Mouse (Mus musculus): ENCODE measurements at regions not wholly inside any gene's neighbourhood (a gene's known extent, or its start where the extent isn't known, plus 50 kb on each side); places are given as distances from the start of the nearest gene placed in this dataset.

DNA sequence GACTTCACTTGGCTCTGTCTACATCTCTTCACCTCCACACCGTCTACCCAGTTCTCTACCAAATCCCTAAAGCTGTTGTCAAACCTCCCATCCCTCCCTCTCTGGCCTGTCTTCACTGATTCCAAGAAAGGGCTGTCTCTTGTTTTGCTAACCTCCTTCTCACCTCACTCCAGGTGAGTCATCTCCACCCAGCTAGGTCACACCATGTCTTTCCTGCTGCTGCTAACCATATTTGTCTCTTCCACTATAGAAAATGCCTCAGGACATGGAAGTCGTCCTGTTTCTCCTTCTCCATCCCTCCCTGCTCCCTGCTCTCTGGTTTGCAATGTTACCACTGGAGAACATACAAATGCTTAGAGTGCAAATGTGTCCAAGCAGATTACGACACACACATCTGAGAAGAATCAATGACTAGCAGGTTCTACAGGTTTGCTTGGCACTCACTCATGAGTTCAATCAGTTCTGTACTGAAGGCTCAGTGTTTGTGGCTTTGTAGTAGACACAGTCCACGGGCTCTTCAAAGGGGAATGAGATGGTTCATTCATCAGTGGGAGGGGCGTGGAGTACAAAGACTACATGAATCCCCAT, 424.1 kb downstream of the Fgf9 start:
- DNase-seq (ENCODE audit: low spot score) (no peak), ATAC-seq (replicated peaks; ENCODE audit: low FRiP score, low TSS enrichment, low read depth) (no peak)
- Histone ChIP-seq H3K4me1 (replicated peaks; ENCODE audit: control insufficient read depth, insufficient read depth, low read length) (no peaks in the 10 kb centered on the region), H3K27me3 (replicated peaks; ENCODE audit: control insufficient read depth, insufficient read depth, low read length) (no peaks in the 10 kb centered on the region), H3K36me3 (ENCODE audit: control insufficient read depth, insufficient read depth, low read length) (no peaks in the 10 kb centered on the region), H3K4me3 (ENCODE audit: low read depth, low read length) (no peak overlapping the region), H3K27ac (ENCODE audit: low read depth) (no peak overlapping the region), H3K4me2 (ENCODE audit: low read length) (no peak overlapping the region), H3K9me3 (ENCODE audit: control insufficient read depth, low read length) (no peaks in the 10 kb centered on the region), H3K9ac (ENCODE audit: low read length) (no peak overlapping the region)
- WGBS: 82% methylated on average over 5 of the region's 5 CpGs

GRCm38 (mm10) chr14:58492118-58492517, 421.8 kb downstream of the Fgf9 start:
- no peak overlapping the region for H3K4me2 ChIP-seq (ENCODE audit: low read length)
- no peaks in the 10 kb centered on the region for H3K27me3 ChIP-seq (replicated peaks; ENCODE audit: control insufficient read depth, insufficient read depth, low read length)
- H3K27ac ChIP-seq (ENCODE audit: low read depth): no peak overlapping the region
- WGBS: 85% methylated on average over 2 of the region's 2 CpGs
- no peak for ATAC-seq (replicated peaks; ENCODE audit: low FRiP score, low TSS enrichment, low read depth)
- no peak for DNase-seq (ENCODE audit: low spot score)
- no peaks in the 10 kb centered on the region for H3K36me3 ChIP-seq (ENCODE audit: control insufficient read depth, insufficient read depth, low read length)
- no peaks in the 10 kb centered on the region for H3K4me1 ChIP-seq (replicated peaks; ENCODE audit: control insufficient read depth, insufficient read depth, low read length)
- no peak overlapping the region for H3K9ac ChIP-seq (ENCODE audit: low read length)
- H3K4me3 ChIP-seq (ENCODE audit: low read depth, low read length): no peak overlapping the region
- no peaks in the 10 kb centered on the region for H3K9me3 ChIP-seq (ENCODE audit: control insufficient read depth, low read length)

GRCm38 (mm10) chr14:58488803-58489202, 418.5 kb downstream of the Fgf9 start:
- ATAC-seq (replicated peaks; ENCODE audit: low FRiP score, low TSS enrichment, low read depth): no peak
- WGBS: 79% methylated on average over 6 of the region's 6 CpGs
- Histone ChIP-seq H3K36me3 (ENCODE audit: control insufficient read depth, insufficient read depth, low read length) (no peaks in the 10 kb centered on the region), H3K4me1 (replicated peaks; ENCODE audit: control insufficient read depth, insufficient read depth, low read length) (no peaks in the 10 kb centered on the region), H3K4me2 (ENCODE audit: low read length) (no peak overlapping the region), H3K9me3 (ENCODE audit: control insufficient read depth, low read length) (no peaks in the 10 kb centered on the region), H3K4me3 (ENCODE audit: low read depth, low read length) (no peak overlapping the region), H3K27ac (ENCODE audit: low read depth) (no peak overlapping the region), H3K27me3 (replicated peaks; ENCODE audit: control insufficient read depth, insufficient read depth, low read length) (no peaks in the 10 kb centered on the region), H3K9ac (ENCODE audit: low read length) (no peak overlapping the region)
- no peak for DNase-seq (ENCODE audit: low spot score)

GRCm38 (mm10) chr14:58487836-58488235, 417.5 kb downstream of the Fgf9 start:
- H3K9me3 ChIP-seq (ENCODE audit: control insufficient read depth, low read length): no peaks in the 10 kb centered on the region
- no peak overlapping the region for H3K4me2 ChIP-seq (ENCODE audit: low read length)
- no peaks in the 10 kb centered on the region for H3K27me3 ChIP-seq (replicated peaks; ENCODE audit: control insufficient read depth, insufficient read depth, low read length)
- H3K4me1 ChIP-seq (replicated peaks; ENCODE audit: control insufficient read depth, insufficient read depth, low read length): no peaks in the 10 kb centered on the region
- H3K36me3 ChIP-seq (ENCODE audit: control insufficient read depth, insufficient read depth, low read length): no peaks in the 10 kb centered on the region
- H3K9ac ChIP-seq (ENCODE audit: low read length): no peak overlapping the region
- ATAC-seq (replicated peaks; ENCODE audit: low FRiP score, low TSS enrichment, low read depth): no peak
- no peak overlapping the region for H3K4me3 ChIP-seq (ENCODE audit: low read depth, low read length)
- DNase-seq (ENCODE audit: low spot score): no peak
- WGBS: 95% methylated on average over 6 of the region's 6 CpGs
- H3K27ac ChIP-seq (ENCODE audit: low read depth): no peak overlapping the region

GRCm38 (mm10) chr14:58480454-58480853, 410.1 kb downstream of the Fgf9 start:
- no peak for ATAC-seq (replicated peaks; ENCODE audit: low FRiP score, low TSS enrichment, low read depth)
- Histone ChIP-seq H3K9ac (ENCODE audit: low read length) (no peak overlapping the region), H3K27ac (ENCODE audit: low read depth) (no peak overlapping the region), H3K4me2 (ENCODE audit: low read length) (no peak overlapping the region), H3K4me1 (replicated peaks; ENCODE audit: control insufficient read depth, insufficient read depth, low read length) (no peaks in the 10 kb centered on the region; the same call in 1 of the 2 replicates), H3K27me3 (replicated peaks; ENCODE audit: control insufficient read depth, insufficient read depth, low read length) (no peaks in the 10 kb centered on the region), H3K9me3 (ENCODE audit: control insufficient read depth, low read length) (no peaks in the 10 kb centered on the region), H3K36me3 (ENCODE audit: control insufficient read depth, insufficient read depth, low read length) (no peaks in the 10 kb centered on the region), H3K4me3 (ENCODE audit: low read depth, low read length) (no peak overlapping the region)
- 92% methylated on average over 2 of the region's 2 CpGs for WGBS
- no peak for DNase-seq (ENCODE audit: low spot score)

DNA sequence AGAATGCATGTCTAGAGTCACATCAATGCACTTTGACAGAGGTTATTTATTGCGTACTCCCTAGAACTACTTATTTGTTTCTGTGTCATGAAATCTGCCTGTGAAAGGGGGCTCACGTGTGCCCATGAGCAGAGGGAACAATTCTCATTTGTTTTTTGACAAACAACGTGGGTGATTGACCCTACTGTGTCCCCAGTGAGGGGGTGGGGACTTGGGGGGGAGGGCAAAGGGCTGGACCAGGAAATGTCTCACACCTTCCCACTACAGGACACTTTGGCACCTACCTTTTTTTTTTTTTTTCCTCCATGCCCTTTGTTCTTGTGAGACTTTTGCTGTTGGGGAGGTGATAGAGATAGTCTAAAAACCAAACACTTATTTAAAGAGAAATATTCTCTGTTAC, 400.3 kb downstream of the Fgf9 start:
- Histone ChIP-seq H3K27me3 (replicated peaks; ENCODE audit: control insufficient read depth, insufficient read depth, low read length) (no peaks in the 10 kb centered on the region), H3K4me1 (replicated peaks; ENCODE audit: control insufficient read depth, insufficient read depth, low read length) (no peaks in the 10 kb centered on the region), H3K36me3 (ENCODE audit: control insufficient read depth, insufficient read depth, low read length) (no peaks in the 10 kb centered on the region), H3K4me3 (ENCODE audit: low read depth, low read length) (no peak overlapping the region), H3K9me3 (ENCODE audit: control insufficient read depth, low read length) (no peaks in the 10 kb centered on the region), H3K4me2 (ENCODE audit: low read length) (no peak overlapping the region), H3K27ac (ENCODE audit: low read depth) (no peak overlapping the region), H3K9ac (ENCODE audit: low read length) (no peak overlapping the region)
- DNase-seq (ENCODE audit: low spot score): no peak
- WGBS: 60% methylated on average over 3 of the region's 3 CpGs
- ATAC-seq (replicated peaks; ENCODE audit: low FRiP score, low TSS enrichment, low read depth): no peak

GRCm38 (mm10) chr14:58468451-58468850, 398.1 kb downstream of the Fgf9 start:
- 35% methylated on average over 7 of the region's 7 CpGs for whole genome bisulfite sequencing
- no peak overlapping the region for H3K27ac ChIP-seq (ENCODE audit: low read depth)
- H3K9me3 ChIP-seq (ENCODE audit: control insufficient read depth, low read length): no peaks in the 10 kb centered on the region
- H3K4me3 ChIP-seq (ENCODE audit: low read depth, low read length): no peak overlapping the region
- H3K4me2 ChIP-seq (ENCODE audit: low read length): no peak overlapping the region
- ATAC-seq (replicated peaks; ENCODE audit: low FRiP score, low TSS enrichment, low read depth) (no peak), DNase-seq (ENCODE audit: low spot score) (no peak)
- H3K27me3 ChIP-seq (replicated peaks; ENCODE audit: control insufficient read depth, insufficient read depth, low read length): no peaks in the 10 kb centered on the region
- no peak overlapping the region for H3K9ac ChIP-seq (ENCODE audit: low read length)
- no peaks in the 10 kb centered on the region for H3K4me1 ChIP-seq (replicated peaks; ENCODE audit: control insufficient read depth, insufficient read depth, low read length)
- no peaks in the 10 kb centered on the region for H3K36me3 ChIP-seq (ENCODE audit: control insufficient read depth, insufficient read depth, low read length)

DNA sequence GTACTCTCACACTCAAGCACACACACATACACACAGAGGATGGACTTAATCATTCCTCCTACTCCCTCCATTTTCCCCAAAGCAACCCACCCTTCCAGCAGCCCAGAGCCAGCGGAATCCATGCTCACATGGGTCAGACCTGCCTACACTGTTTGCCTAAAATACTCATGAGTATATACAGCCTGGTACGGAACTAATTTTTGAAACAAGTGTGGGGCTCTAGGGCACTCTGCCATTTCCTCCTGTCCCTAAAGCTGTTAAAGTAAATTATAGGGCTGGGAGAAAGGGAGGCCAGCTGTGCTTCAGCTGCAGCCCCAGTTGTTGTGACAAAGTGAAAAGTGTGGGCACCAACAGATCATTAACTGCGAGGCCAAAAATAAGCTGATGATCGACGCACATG, 397.5 kb downstream of the Fgf9 start:
- Histone ChIP-seq H3K4me3 (ENCODE audit: low read depth, low read length) (no peak overlapping the region), H3K27me3 (replicated peaks; ENCODE audit: control insufficient read depth, insufficient read depth, low read length) (no peaks in the 10 kb centered on the region), H3K36me3 (ENCODE audit: control insufficient read depth, insufficient read depth, low read length) (no peaks in the 10 kb centered on the region), H3K27ac (ENCODE audit: low read depth) (no peak overlapping the region), H3K9ac (ENCODE audit: low read length) (no peak overlapping the region), H3K4me2 (ENCODE audit: low read length) (no peak overlapping the region), H3K9me3 (ENCODE audit: control insufficient read depth, low read length) (no peaks in the 10 kb centered on the region), H3K4me1 (replicated peaks; ENCODE audit: control insufficient read depth, insufficient read depth, low read length) (no peaks in the 10 kb centered on the region)
- WGBS: 63% methylated on average over 5 of the region's 5 CpGs
- DNase-seq (ENCODE audit: low spot score) (no peak), ATAC-seq (replicated peaks; ENCODE audit: low FRiP score, low TSS enrichment, low read depth) (no peak)

DNA sequence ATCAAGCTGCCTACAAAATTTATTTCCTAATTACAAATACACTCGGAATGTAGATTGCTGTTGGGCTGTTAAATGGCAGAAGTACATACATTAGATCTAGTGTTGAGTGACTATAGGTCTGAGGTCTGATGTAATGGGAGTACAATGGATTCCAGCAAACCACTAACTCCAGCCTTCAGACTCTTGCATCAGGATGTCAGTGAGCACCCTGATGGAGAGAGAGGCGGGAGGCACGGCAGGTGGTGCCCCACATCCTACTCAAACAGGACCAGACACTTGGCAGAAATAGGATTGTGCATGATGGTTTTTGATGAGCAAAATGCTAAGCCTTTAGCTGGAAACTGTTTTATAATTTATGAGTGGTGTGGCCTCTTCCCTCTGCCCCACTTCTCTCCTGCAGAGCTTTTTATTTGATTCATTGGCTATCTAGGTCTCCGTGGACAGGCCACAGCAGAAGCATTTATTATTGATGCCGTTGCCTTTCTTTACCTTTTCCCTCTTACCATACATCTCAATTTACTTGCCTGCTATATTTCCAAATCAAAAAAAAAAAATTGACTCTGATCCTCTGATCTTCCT, 376.5 kb downstream of the Fgf9 start:
- no peaks in the 10 kb centered on the region for H3K9me3 ChIP-seq (ENCODE audit: control insufficient read depth, low read length)
- H3K27ac ChIP-seq (ENCODE audit: low read depth): no peak overlapping the region
- WGBS: 80% methylated on average over 5 of the region's 5 CpGs
- DNase-seq (ENCODE audit: low spot score) (no peak), ATAC-seq (replicated peaks; ENCODE audit: low FRiP score, low TSS enrichment, low read depth) (no peak)
- H3K4me1 ChIP-seq (replicated peaks; ENCODE audit: control insufficient read depth, insufficient read depth, low read length): no peaks in the 10 kb centered on the region
- no peak overlapping the region for H3K4me3 ChIP-seq (ENCODE audit: low read depth, low read length)
- H3K27me3 ChIP-seq (replicated peaks; ENCODE audit: control insufficient read depth, insufficient read depth, low read length): no peaks in the 10 kb centered on the region
- no peak overlapping the region for H3K4me2 ChIP-seq (ENCODE audit: low read length)
- no peak overlapping the region for H3K9ac ChIP-seq (ENCODE audit: low read length)
- no peaks in the 10 kb centered on the region for H3K36me3 ChIP-seq (ENCODE audit: control insufficient read depth, insufficient read depth, low read length)

All from intestine, embryonic 14.5 days (tissue).